Mouse (Mus musculus): ENCODE measurements at regions not wholly inside any gene's neighbourhood (a gene's known extent, or its start where the extent isn't known, plus 50 kb on each side); places are given as distances from the start of the nearest gene placed in this dataset.

GRCm38 (mm10) chr10:60973615-60974014 is 115.5 kb upstream of the Pcbd1 start:
- TF ChIP-seq EP300 (IDR thresholded peaks at IDR 0.05; ENCODE audit: low read depth) (no peak), CTCF (IDR thresholded peaks at IDR 0.05; ENCODE audit: low read depth) (no peak)
